Mouse (Mus musculus): ENCODE data around the gene Pon1.

DNA sequence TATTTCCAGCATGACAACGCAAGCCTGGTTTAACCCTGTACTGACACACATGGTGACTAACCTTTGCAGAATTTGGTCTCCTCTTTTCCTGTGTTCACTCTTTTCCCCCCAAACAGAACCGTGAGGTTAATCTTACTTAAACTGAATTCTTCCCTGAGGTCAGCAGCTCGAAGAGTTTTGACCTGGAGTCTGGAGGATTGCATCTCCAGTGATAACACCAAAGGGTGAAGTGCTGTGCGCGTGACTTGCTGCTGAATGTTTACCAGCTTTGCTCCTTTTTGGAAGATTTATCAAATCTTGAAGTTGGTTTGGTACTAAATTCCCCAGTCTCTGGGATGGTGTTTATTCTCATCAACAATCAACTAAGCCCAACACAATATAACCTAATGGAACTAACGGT lies 39.0 kb downstream of the Pon1 start:
- TF ChIP-seq POLR2A (IDR thresholded peaks at IDR 0.05; ENCODE audit: extremely low read depth, insufficient read depth, low read length) (no peak), CTCF (IDR thresholded peaks at IDR 0.05; ENCODE audit: extremely low read depth, insufficient read depth, low read length) (no peak)
